Mouse (Mus musculus) brain, embryonic 14.5 days (tissue): ENCODE data around the gene Irak3. TPM values are rescaled to one million over a fixed set of nuclear protein-coding genes. Genes with fewer than 3 reads are reported as not detected.

Experiments used
- DNase-seq: peaks from one replicate; pipeline ENCODE4 v3.0.0-alpha.2; 2011; ENCODE audit warnings: low read depth
- CTCF ChIP-seq: fragments of 200-500 bp; IDR thresholded peaks from 2 replicates; pipeline ENCODE4 v1.5.1; 2012; ENCODE audit warnings: inconsistent platforms, mild to moderate bottlenecking, moderate library complexity, borderline replicate concordance; ENCODE audit not compliant: insufficient read depth, insufficient read length; ENCODE audit errors: extremely low read depth
- POLR2A ChIP-seq: fragments of 200-500 bp; IDR thresholded peaks from 2 replicates; pipeline ENCODE4 v1.6.1; 2012; ENCODE audit warnings: mild to moderate bottlenecking, inconsistent platforms, borderline replicate concordance; ENCODE audit not compliant: poor library complexity, insufficient read depth, insufficient read length, severe bottlenecking; ENCODE audit errors: extremely low read depth
- polyA plus RNA-seq: library from polyadenylated mRNA; depleted of rRNA; stranded (reverse); fragments of >200 nt; gene quantifications from 2 replicates; pipeline ENCODE4 v1.2.3, GENCODE M21; 2012

The Irak3 gene
- polyA plus RNA-seq, 1 experiment, result 0.40 TPM

GRCm38 (mm10) chr10:120174192-120174705 is 27.7 kb downstream of the Irak3 start:
- no peak for DNase-seq
- TF ChIP-seq CTCF, result no peak
- no peak for TF ChIP-seq POLR2A

- no peak for TF ChIP-seq POLR2A
- no peak for TF ChIP-seq CTCF
- no peak for DNase-seq
Observed at GRCm38 (mm10) chr10:120171340-120171739, 30.6 kb downstream of the Irak3 start.

- no peak for TF ChIP-seq POLR2A
- TF ChIP-seq CTCF, result no peak
Observed at GRCm38 (mm10) chr10:120170277-120170676, 31.7 kb downstream of the Irak3 start.

GRCm38 (mm10) chr10:120169841-120170240 is 32.1 kb downstream of the Irak3 start:
- DNase-seq, result no peak
- no peak for TF ChIP-seq CTCF

More at GRCm38 (mm10) chr10:120170277-120170676, 31.7 kb downstream of the Irak3 start:
- DNase-seq, result no peak

GRCm38 (mm10) chr10:120169064-120169463 is 32.9 kb downstream of the Irak3 start:
- no peak for TF ChIP-seq CTCF
- TF ChIP-seq POLR2A, result no peak
- DNase-seq, result no peak

GRCm38 (mm10) chr10:120168070-120168469 is 33.9 kb downstream of the Irak3 start:
- DNase-seq, result no peak
- TF ChIP-seq CTCF (no peak), POLR2A (no peak)

- no peak for DNase-seq
- TF ChIP-seq CTCF (no peak), POLR2A (no peak)
Observed at GRCm38 (mm10) chr10:120165793-120166503, 36.0 kb downstream of the Irak3 start.

- DNase-seq, result no peak
- no peak for TF ChIP-seq POLR2A
- no peak for TF ChIP-seq CTCF
Observed at GRCm38 (mm10) chr10:120164931-120165792, 36.8 kb downstream of the Irak3 start.

- DNase-seq, result no peak
- TF ChIP-seq POLR2A, result no peak
- TF ChIP-seq CTCF, result no peak
Observed at GRCm38 (mm10) chr10:120163490-120163889, 38.4 kb downstream of the Irak3 start.

- TF ChIP-seq POLR2A (no peak), CTCF (no peak)
- no peak for DNase-seq
Observed at GRCm38 (mm10) chr10:120162840-120163239, 39.1 kb downstream of the Irak3 start.

GRCm38 (mm10) chr10:120160533-120160932 is 41.4 kb downstream of the Irak3 start:
- TF ChIP-seq CTCF, result no peak
- no peak for TF ChIP-seq POLR2A
- no peak for DNase-seq
